Mouse (Mus musculus) liver, embryonic 14.5 days (tissue): ENCODE data around the gene Klhl11. TPM values are rescaled to one million over a fixed set of nuclear protein-coding genes. Genes with fewer than 3 reads are reported as not detected.

Experiments
- ATAC-seq: fragments of 200-750 bp; cut with Nextera tagmentation; 2 replicates; pipeline ENCODE4 v1.8.0; 2017; ENCODE audit warnings: moderate number of reproducible peaks, mild to moderate bottlenecking, moderate library complexity; ENCODE audit not compliant: insufficient read depth
- DNase-seq, 3 experiments: peaks; one replicate each; pipeline ENCODE4 v3.0.0-alpha.2; 2012 to 2013; ENCODE audit warnings: low read depth in 3 of 3, low spot score in 3 of 3
- H3K27ac ChIP-seq: fragments of 300-500 bp; sonication (generic); 2 replicates; pipeline ENCODE4 v1.5.1; 2014; ENCODE audit warnings: moderate library complexity, mild to moderate bottlenecking, control low read depth, inconsistent platforms
- H3K27me3 ChIP-seq: fragments of 300-500 bp; sonication (generic); 2 replicates; pipeline ENCODE4 v1.6.1; 2014; ENCODE audit warnings: mild to moderate bottlenecking, low read length, moderate library complexity; ENCODE audit not compliant: control insufficient read depth, insufficient read depth
- H3K36me3 ChIP-seq: fragments of 300-500 bp; sonication (generic); replicated peaks from 2 replicates; pipeline ENCODE4 v1.6.1; 2014; ENCODE audit warnings: low read depth; ENCODE audit not compliant: control insufficient read depth, insufficient read depth
- H3K4me1 ChIP-seq, 2 experiments: fragments of 200-500 bp in 1 of 2; fragments of 300-500 bp in 1 of 2; sonication (generic) in 1 of 2; replicated peaks; 2 replicates each; pipeline ENCODE4 v1.6.1; 2012 to 2014; ENCODE audit warnings: antibody characterized with exemption in 1 of 2, inconsistent platforms in 1 of 2, low read length in 1 of 2; ENCODE audit not compliant: control insufficient read depth in 2 of 2, insufficient read depth in 2 of 2
- H3K4me2 ChIP-seq: fragments of 300-500 bp; sonication (generic); 2 replicates; pipeline ENCODE4 v1.6.1; 2014; ENCODE audit warnings: low read depth, mild to moderate bottlenecking, control low read depth, moderate library complexity
- H3K4me3 ChIP-seq, 2 experiments: fragments of 200-500 bp in 1 of 2; fragments of 300-500 bp in 1 of 2; sonication (generic) in 1 of 2; 2 replicates each; pipeline ENCODE4 v1.5.1; 2012 to 2014; ENCODE audit warnings: low read depth in 2 of 2, low read length in 2 of 2, mild to moderate bottlenecking in 2 of 2, control low read depth in 1 of 2, inconsistent platforms in 1 of 2, moderate library complexity in 1 of 2; ENCODE audit not compliant: insufficient read depth in 1 of 2
- H3K9ac ChIP-seq: fragments of 300-500 bp; sonication (generic); replicated peaks from 2 replicates; pipeline ENCODE4 v1.6.1; 2014; ENCODE audit warnings: mild to moderate bottlenecking, control low read depth, moderate library complexity
- H3K9me3 ChIP-seq: fragments of 300-500 bp; sonication (generic); 2 replicates; pipeline ENCODE4 v1.6.1; 2016; ENCODE audit warnings: low read length, mixed read lengths; ENCODE audit not compliant: control insufficient read depth
- CTCF ChIP-seq: IDR thresholded peaks from 2 replicates; pipeline ENCODE4 v1.5.1; 2016; ENCODE audit warnings: antibody characterized with exemption, low read depth, control low read depth
- EP300 ChIP-seq: IDR thresholded peaks from 2 replicates; pipeline ENCODE4 v1.6.1; 2016; ENCODE audit warnings: antibody characterized with exemption, low read depth
- WGBS: fragments of 180-500 bp; shearing (Covaris S2); extraction: QIAGEN DNeasy Blood & Tissue Kit; methylation state at CpG from one replicate; pipeline ENCODE4 v1.1.7; 2014; ENCODE audit not compliant: insufficient replicate concordance; 5-methylcytosine and 5-hydroxymethylcytosine counted together
- polyA plus RNA-seq, 2 experiments: library from polyadenylated mRNA; depleted of rRNA in 1 of 2; stranded (reverse) in 1 of 2; unstranded in 1 of 2; fragments of >200 nt; fragmentation: Nextera tagmentation in 1 of 2; extraction: Ambion mirVana in 1 of 2; gene quantifications; 2 replicates each; pipeline versions ENCODE4 v1.2.1 to v1.2.3; 2012 to 2014

Gene Klhl11
- polyA plus RNA-seq, 2 experiments, result 1.2 to 1.8 TPM

- H3K4me2 ChIP-seq, result no peak overlapping the region
- H3K9ac ChIP-seq, result no peak overlapping the region
- H3K4me1 ChIP-seq, result no peaks in the 10 kb centered on the region; a peak in 1 of 4 replicates
- TF ChIP-seq EP300, result no peak
- TF ChIP-seq CTCF, result no peak
- H3K9me3 ChIP-seq, result no peaks in the 10 kb centered on the region
- H3K27me3 ChIP-seq, result no peaks in the 10 kb centered on the region
- no peak overlapping the region for H3K27ac ChIP-seq
- peaks cover 38% of the 10 kb centered on the region for H3K36me3 ChIP-seq
- 75% methylated on average over 9 of the region's 9 CpGs for WGBS
- ATAC-seq, result no peak
- H3K4me3 ChIP-seq, result no peak overlapping the region
- no peak for DNase-seq
These were observed 43.2 kb upstream of the Klhl11 start for GRCm38 (mm10) chr11:100515789-100516188.

- H3K27ac ChIP-seq, result no peak overlapping the region
- H3K9ac ChIP-seq, result no peak overlapping the region
- H3K27me3 ChIP-seq, result no peaks in the 10 kb centered on the region
- H3K4me1 ChIP-seq, result no peaks in the 10 kb centered on the region; a peak in 1 of 4 replicates
- no peak overlapping the region for H3K4me3 ChIP-seq
- no peak for DNase-seq
- no peak for ATAC-seq
- TF ChIP-seq CTCF (no peak), EP300 (no peak)
- H3K9me3 ChIP-seq, result no peaks in the 10 kb centered on the region
- no peak overlapping the region for H3K4me2 ChIP-seq
- H3K36me3 ChIP-seq, result peaks cover 36% of the 10 kb centered on the region
- WGBS, result 80% methylated on average over 9 of the region's 9 CpGs
These were observed 42.5 kb upstream of the Klhl11 start for GRCm38 (mm10) chr11:100515061-100515460.

- no peaks in the 10 kb centered on the region for H3K27me3 ChIP-seq
- H3K4me1 ChIP-seq, result no peaks in the 10 kb centered on the region
- ATAC-seq (no peak), DNase-seq (no peak)
- 72% methylated on average over 10 of the region's 10 CpGs for WGBS
- H3K4me3 ChIP-seq, result no peak overlapping the region
- peaks cover 30% of the 10 kb centered on the region for H3K36me3 ChIP-seq
- H3K4me2 ChIP-seq, result no peak overlapping the region
- TF ChIP-seq EP300, result no peak
- TF ChIP-seq CTCF, result no peak
- H3K27ac ChIP-seq, result no peak overlapping the region
- no peaks in the 10 kb centered on the region for H3K9me3 ChIP-seq
- H3K9ac ChIP-seq, result no peak overlapping the region
These were observed 41.2 kb upstream of the Klhl11 start for GRCm38 (mm10) chr11:100513716-100514115.

DNA sequence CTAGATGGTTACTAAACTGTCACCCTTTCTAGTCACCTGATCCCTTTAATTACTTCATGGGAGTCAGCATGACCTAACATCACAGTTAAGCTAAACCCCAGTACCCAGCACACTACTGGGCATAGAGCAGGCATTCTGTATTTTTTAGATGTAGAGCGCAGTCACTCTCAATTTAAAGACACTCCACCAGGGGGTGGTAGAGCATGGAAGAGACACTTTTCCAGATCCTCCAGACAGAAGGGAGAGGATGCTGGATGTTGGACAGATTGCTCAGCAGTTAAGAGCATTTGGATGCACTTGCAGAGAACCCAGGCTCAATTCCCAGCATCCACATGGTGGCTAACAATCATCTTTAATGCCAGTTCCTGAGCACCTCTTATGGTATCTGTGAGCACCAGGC, 39.8 kb upstream of the Klhl11 start:
- H3K9ac ChIP-seq, result no peak overlapping the region
- no peak overlapping the region for H3K4me2 ChIP-seq
- H3K4me3 ChIP-seq, result no peak overlapping the region
- no peaks in the 10 kb centered on the region for H3K4me1 ChIP-seq
- no peak overlapping the region for H3K27ac ChIP-seq
- H3K9me3 ChIP-seq, result no peaks in the 10 kb centered on the region
- no peaks in the 10 kb centered on the region for H3K27me3 ChIP-seq
- ATAC-seq, result no peak
- 84% methylated on average over 1 of the region's 1 CpGs for WGBS
- H3K36me3 ChIP-seq, result peaks cover 28% of the 10 kb centered on the region
- no peak for DNase-seq
- TF ChIP-seq CTCF (peak; percentile 36), EP300 (no peak)

DNA sequence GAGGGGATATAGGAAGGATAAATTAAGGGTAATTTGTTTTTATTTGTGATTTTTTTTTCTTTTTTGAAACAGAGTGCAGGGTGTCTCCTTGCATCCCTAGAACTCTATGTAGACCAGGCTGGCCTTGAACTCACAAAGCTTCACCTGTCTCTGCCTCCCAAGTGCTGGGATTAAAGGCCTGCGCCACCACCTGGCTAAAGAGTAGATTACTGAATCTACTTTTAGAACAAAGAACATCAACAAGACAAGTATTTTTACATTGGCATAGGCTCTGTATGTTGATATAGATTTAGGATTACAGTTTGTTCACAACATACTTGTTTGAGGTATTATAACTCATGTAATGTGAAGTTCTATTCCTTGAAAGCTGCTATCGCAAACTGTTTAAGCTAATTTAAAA, 38.0 kb upstream of the Klhl11 start:
- 86% methylated on average over 2 of the region's 2 CpGs for WGBS
- H3K9me3 ChIP-seq, result no peaks in the 10 kb centered on the region
- H3K27me3 ChIP-seq, result no peaks in the 10 kb centered on the region
- ATAC-seq, result no peak
- no peak for TF ChIP-seq EP300
- no peak for TF ChIP-seq CTCF
- no peaks in the 10 kb centered on the region for H3K4me1 ChIP-seq
- no peak for DNase-seq
- no peak overlapping the region for H3K4me3 ChIP-seq
- H3K36me3 ChIP-seq, result peaks cover 15% of the 10 kb centered on the region
- H3K9ac ChIP-seq, result no peak overlapping the region
- H3K4me2 ChIP-seq, result no peak overlapping the region
- no peak overlapping the region for H3K27ac ChIP-seq

GRCm38 (mm10) chr11:100505997-100506396, 33.5 kb upstream of the Klhl11 start:
- Histone ChIP-seq H3K27ac (no peak overlapping the region), H3K27me3 (no peaks in the 10 kb centered on the region), H3K4me1 (peaks cover 0 to 6% of the 10 kb centered on the region in 2 experiments; a peak in 2 of 4 replicates), H3K4me2 (no peak overlapping the region), H3K9ac (no peak overlapping the region), H3K9me3 (no peaks in the 10 kb centered on the region), H3K36me3 (peaks cover 10% of the 10 kb centered on the region), H3K4me3 (no peak overlapping the region)
- ATAC-seq (no peak), DNase-seq (no peak)
- TF ChIP-seq EP300 (no peak), CTCF (no peak)
- 82% methylated on average over 8 of the region's 8 CpGs for WGBS
